Mouse (Mus musculus) cerebellum, postnatal 10 days (tissue): ENCODE results near the gene Ntmt1.

Experiments used
- DNase-seq, 2 experiments: peaks; one replicate each; pipeline ENCODE4 v3.0.0; 2021; ENCODE audit warnings: mixed read lengths in 2 of 2

Gene Ntmt1

GRCm38 (mm10) chr2:30784078-30784994 is 23.3 kb upstream of the Ntmt1 start:
- DNase-seq: peak in 1 of 2 experiments; percentile 28

GRCm38 (mm10) chr2:30787466-30787865 is 20.2 kb upstream of the Ntmt1 start:
- DNase-seq: no peak

GRCm38 (mm10) chr2:30792061-30792460 is 15.6 kb upstream of the Ntmt1 start:
- peak in 1 of 2 experiments; percentile 49 for DNase-seq

GRCm38 (mm10) chr2:30794179-30795108 is 13.2 kb upstream of the Ntmt1 start:
- peak; percentile 97 to 99 for DNase-seq

GRCm38 (mm10) chr2:30795271-30795888 is 12.2 kb upstream of the Ntmt1 start:
- DNase-seq: peak; percentile 52 to 55

GRCm38 (mm10) chr2:30795889-30796275 is 11.7 kb upstream of the Ntmt1 start:
- peak; percentile 64 to 73 for DNase-seq

- peak; percentile 85 to 90 for DNase-seq
Observed at GRCm38 (mm10) chr2:30796382-30796781, 11.2 kb upstream of the Ntmt1 start.

GRCm38 (mm10) chr2:30799456-30799855 is 8.2 kb upstream of the Ntmt1 start:
- no peak for DNase-seq

GRCm38 (mm10) chr2:30800671-30801066 is 7.0 kb upstream of the Ntmt1 start:
- DNase-seq: no peak

- peak; percentile 55 to 59 for DNase-seq
Observed at GRCm38 (mm10) chr2:30801067-30801852, 6.4 kb upstream of the Ntmt1 start.

- DNase-seq: no peak
Observed at GRCm38 (mm10) chr2:30803604-30804003, 4.0 kb upstream of the Ntmt1 start, which contains the start of gene 1700001O22Rik. Gene 1700001O22Rik (minus strand): TSS chr2:30803661.

GRCm38 (mm10) chr2:30805983-30806382 is 1.6 kb upstream of the Ntmt1 start:
- no peak for DNase-seq

- no peak for DNase-seq
Observed at GRCm38 (mm10) chr2:30807147-30807647, 429 bp upstream of the Ntmt1 start.

- peak in 1 of 2 experiments; percentile 33 for DNase-seq
Observed at GRCm38 (mm10) chr2:30808296-30808655, 650 bp downstream of the Ntmt1 start.

GRCm38 (mm10) chr2:30809503-30809902 is 1.9 kb downstream of the Ntmt1 start:
- DNase-seq: no peak

- DNase-seq: no peak
Observed at GRCm38 (mm10) chr2:30810573-30810972, 2.9 kb downstream of the Ntmt1 start.

- DNase-seq: no peak
Observed at GRCm38 (mm10) chr2:30816383-30816782, 8.8 kb downstream of the Ntmt1 start.

- no peak for DNase-seq
Observed at GRCm38 (mm10) chr2:30819873-30820272, 12.2 kb downstream of the Ntmt1 start.

- DNase-seq: no peak
Observed at GRCm38 (mm10) chr2:30821073-30821472, 13.4 kb downstream of the Ntmt1 start.

- DNase-seq: peak in 1 of 2 experiments; percentile 18
Observed at GRCm38 (mm10) chr2:30822460-30822859, 14.8 kb downstream of the Ntmt1 start.

GRCm38 (mm10) chr2:30823385-30824153 is 15.9 kb downstream of the Ntmt1 start:
- peak; percentile 55 to 59 for DNase-seq
